Comparison of ENCODE assay signal across 12 mouse cellular contexts in the genomic region with DNA sequence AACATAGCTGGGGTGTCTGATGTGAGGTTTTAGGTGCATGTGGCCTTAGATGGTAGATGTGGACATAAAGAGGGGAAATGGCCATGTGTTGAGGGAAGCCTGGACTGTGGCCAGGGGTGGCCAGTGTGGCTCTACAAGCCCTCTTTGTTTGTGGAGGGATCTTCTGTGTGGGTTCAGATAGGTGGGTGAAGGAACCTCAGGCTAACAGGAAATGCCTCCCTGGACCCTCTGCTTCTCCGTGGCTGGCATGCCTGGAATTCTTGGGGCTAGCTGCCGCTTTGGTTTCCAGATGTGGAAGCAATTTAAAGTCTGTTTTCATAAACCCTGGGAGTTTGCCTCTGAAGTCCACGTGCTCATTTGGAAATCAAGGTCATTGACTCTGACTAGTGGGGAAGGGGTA.
DNase-seq lines count a peak whose midpoint lies in the region; ATAC-seq and TF ChIP-seq lines count a peak whose summit lies in the region.
"Had no signal": no experiment of that assay in that cellular context is flagged by ENCODE, and none has a peak within 500 bp of the region (broad histone marks: within the 10 kb centered on the region; RNA-seq: fewer than 3 reads in every experiment).

No protein-coding gene starts in this region.

- peaks cover 44% of the 10 kb centered on the region for H3K4me1 ChIP-seq in kidney, embryonic 16.5 days (ENCODE audit: insufficient read depth, low read length)
- peaks cover 37% of the 10 kb centered on the region for H3K4me1 ChIP-seq in cortical plate, adult 2 months (ENCODE audit: control insufficient read depth, insufficient read depth, low read length)
- peaks cover 41% of the 10 kb centered on the region for H3K4me1 ChIP-seq in embryonic facial prominence, embryonic 12.5 days

- 10% methylated on average over 3 of the region's 3 CpGs for WGBS in kidney, embryonic 16.5 days
- 3% methylated on average over 3 of the region's 3 CpGs for WGBS in embryonic facial prominence, embryonic 12.5 days

- DNase-seq in kidney, postnatal 10 days, result no peak
- peak; percentile 72 for DNase-seq in mesoderm, embryonic 11.5 days (ENCODE audit: low read depth, low spot score)
- DNase-seq in adrenal gland, adult 8-10 months, result no peak
- no peak for DNase-seq in left cerebral cortex, adult 9 months (ENCODE audit: low spot score in 2 of 2)
- DNase-seq: gastrocnemius, postnatal 25 days; layer of hippocampus, adult 9-11 months; thymus, adult 18-20 months had no signal

- no peak overlapping the region for H3K9ac ChIP-seq in kidney, embryonic 16.5 days (replicated peaks; ENCODE audit: low read length)
- no peak overlapping the region for H3K9ac ChIP-seq in embryonic facial prominence, embryonic 12.5 days
- H3K9ac ChIP-seq: lung, embryonic 15.5 days had no signal

- H3K27me3 ChIP-seq in kidney, embryonic 16.5 days (ENCODE audit: insufficient read depth, low read length), result no peaks in the 10 kb centered on the region
- no peaks in the 10 kb centered on the region for H3K27me3 ChIP-seq in embryonic facial prominence, embryonic 12.5 days
- H3K27me3 ChIP-seq: lung, embryonic 15.5 days had no signal

- H3K27ac ChIP-seq in kidney, embryonic 16.5 days (ENCODE audit: low read length), result peak overlapping the region; percentile 48
- peak overlapping the region; percentile 39; the same call in 1 of the 2 replicates for H3K27ac ChIP-seq in cortical plate, adult 2 months (ENCODE audit: insufficient read depth, low read length)
- peak overlapping the region; percentile 87 for H3K27ac ChIP-seq in embryonic facial prominence, embryonic 12.5 days
- H3K27ac ChIP-seq: lung, embryonic 15.5 days had no signal

- H3K9me3 ChIP-seq in kidney, embryonic 16.5 days (ENCODE audit: low read length), result no peaks in the 10 kb centered on the region
- H3K9me3 ChIP-seq in embryonic facial prominence, embryonic 12.5 days, result no peaks in the 10 kb centered on the region
- H3K9me3 ChIP-seq: lung, embryonic 15.5 days had no signal

- H3K36me3 ChIP-seq in kidney, embryonic 16.5 days (ENCODE audit: insufficient read depth, low read length), result no peaks in the 10 kb centered on the region
- H3K36me3 ChIP-seq in embryonic facial prominence, embryonic 12.5 days, result no peaks in the 10 kb centered on the region
- H3K36me3 ChIP-seq: lung, embryonic 15.5 days had no signal

- no peak overlapping the region for H3K4me3 ChIP-seq in kidney, embryonic 16.5 days (ENCODE audit: low read length)
- no peak overlapping the region for H3K4me3 ChIP-seq in cortical plate, adult 2 months (ENCODE audit: insufficient read depth, low read length)
- H3K4me3 ChIP-seq in embryonic facial prominence, embryonic 12.5 days, result no peak overlapping the region
- H3K4me3 ChIP-seq: lung, embryonic 15.5 days had no signal

- no peak for ATAC-seq in kidney, embryonic 16.5 days (ENCODE audit: low FRiP score, low TSS enrichment)
- ATAC-seq in embryonic facial prominence, embryonic 12.5 days (ENCODE audit: insufficient number of reproducible peaks, insufficient read depth, low FRiP score, low TSS enrichment), result no peak
- ATAC-seq: midbrain, embryonic 16.5 days had no signal

- no peak for TF ChIP-seq POLR2A in cortical plate, adult 2 months (IDR thresholded peaks at IDR 0.05; ENCODE audit: extremely low read depth, insufficient read depth, low read length)

- no peak for TF ChIP-seq CTCF in cortical plate, adult 2 months (IDR thresholded peaks at IDR 0.05; ENCODE audit: extremely low read depth, insufficient read depth, low read length)

- no peak overlapping the region for H3K4me2 ChIP-seq in kidney, embryonic 16.5 days (replicated peaks; ENCODE audit: low read depth, low read length)
- no peak overlapping the region for H3K4me2 ChIP-seq in embryonic facial prominence, embryonic 12.5 days (replicated peaks)
- H3K4me2 ChIP-seq: lung, embryonic 15.5 days had no signal
